Mouse (Mus musculus): ENCODE data around the gene Apof. TPM values are rescaled to one million over a fixed set of nuclear protein-coding genes. Genes with fewer than 3 reads are reported as not detected.

The Apof gene
- polyA plus RNA-seq, 1 experiment from 2014 or later = not detected

DNA sequence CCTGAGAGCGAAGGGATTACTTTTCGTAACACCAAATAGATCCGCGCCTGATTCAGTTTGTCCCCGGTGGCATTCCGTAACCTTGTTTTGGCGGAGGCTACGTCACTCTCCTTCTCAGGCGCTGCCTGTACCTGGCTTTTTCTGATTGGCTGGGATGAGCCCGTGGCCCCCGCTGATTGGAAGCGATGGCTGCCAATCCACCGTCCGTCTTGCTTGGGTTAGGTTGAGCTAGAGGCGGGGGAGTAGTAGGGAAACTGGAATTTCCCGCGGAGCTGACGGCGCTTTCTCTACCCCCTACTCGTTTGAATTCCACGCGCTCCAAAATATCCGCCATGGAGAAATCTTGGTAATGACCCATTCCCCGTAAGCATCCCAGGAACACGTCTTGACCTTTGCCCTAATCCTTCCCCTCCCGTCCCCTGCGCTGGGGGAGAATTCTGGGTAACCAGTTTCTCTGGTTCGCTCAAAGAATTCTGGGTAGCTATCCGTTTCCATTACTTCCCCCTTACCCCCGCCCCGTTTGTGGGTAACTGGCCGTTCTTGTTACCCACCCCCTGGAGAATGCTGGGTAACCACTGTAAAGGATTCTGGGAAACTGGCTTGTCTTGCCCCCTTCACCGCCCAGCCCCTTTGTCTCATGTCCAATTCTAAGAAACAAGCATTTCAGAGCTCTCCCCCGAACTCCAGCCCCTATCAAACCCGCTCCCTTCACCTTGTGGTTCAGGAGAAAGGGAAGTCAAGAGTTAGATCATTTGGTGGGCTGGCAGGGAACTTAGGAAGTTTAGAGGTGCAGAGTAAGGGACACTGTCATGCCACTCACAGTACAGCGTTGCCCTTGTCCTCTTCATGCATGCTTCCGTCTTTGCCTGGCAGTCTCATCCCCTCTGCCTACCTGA is 34.9 kb downstream of the Apof start, which contains the start of gene Pan2:
Gene Pan2, plus strand, starts transcription at position 210 of the 896 bp plus-strand sequence.
- H3K4me3 ChIP-seq (ENCODE audit: low read depth, low read length) = peak within 1 kb of the TSS; percentile 40
- DNase-seq (ENCODE audit: low spot score, missing footprints) = peak; percentile 100

DNA sequence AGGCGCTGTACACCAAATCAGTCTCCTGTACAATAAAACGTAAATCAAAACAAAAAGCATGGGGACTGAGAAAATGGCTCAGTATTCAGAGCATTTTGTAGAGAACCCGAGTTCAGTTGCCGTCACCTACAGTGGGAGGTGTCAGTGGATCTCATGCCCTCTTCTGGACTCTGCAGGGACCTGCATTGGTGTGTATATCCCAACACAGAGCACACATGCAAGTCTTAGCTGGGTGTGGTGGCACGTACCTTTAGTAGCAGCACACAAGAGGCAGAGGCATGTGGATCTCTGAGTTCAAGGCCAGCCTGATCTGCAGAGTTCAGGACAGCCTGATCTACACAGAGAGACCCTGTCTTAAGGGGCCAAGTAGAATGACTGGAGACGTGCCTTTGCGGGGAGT is 41.2 kb downstream of the Apof start:
- no peaks in the 10 kb centered on the region for H3K4me1 ChIP-seq (ENCODE audit: control insufficient read depth, insufficient read depth, low read length)
- H3K9ac ChIP-seq (ENCODE audit: low read length) = no peak overlapping the region
- no peaks in the 10 kb centered on the region for H3K27me3 ChIP-seq (ENCODE audit: control insufficient read depth, insufficient read depth, low read length)
- no peak for DNase-seq (ENCODE audit: low spot score, missing footprints)
- peaks cover 23% of the 10 kb centered on the region for H3K36me3 ChIP-seq (ENCODE audit: control insufficient read depth, insufficient read depth, low read length)
- no peak overlapping the region for H3K4me2 ChIP-seq
- WGBS = 92% methylated on average over 7 of the region's 7 CpGs
- ATAC-seq (ENCODE audit: low FRiP score) = no peak
- no peak overlapping the region for H3K27ac ChIP-seq (ENCODE audit: low read depth, low read length)
- no peak overlapping the region for H3K4me3 ChIP-seq (ENCODE audit: low read depth, low read length)
- H3K9me3 ChIP-seq (ENCODE audit: control insufficient read depth, low read length) = no peaks in the 10 kb centered on the region

More for the DNA sequence above, 34.9 kb downstream of the Apof start, which contains the start of gene Pan2:
- H3K36me3 ChIP-seq (ENCODE audit: control insufficient read depth, insufficient read depth, low read length) = peaks cover 3% of the 10 kb centered on the region; the same call in 1 of the 2 replicates
- H3K4me2 ChIP-seq = peak within 1 kb of the TSS; percentile 65
- peak within 1 kb of the TSS; percentile 76 for H3K9ac ChIP-seq (ENCODE audit: low read length)
- H3K27me3 ChIP-seq (ENCODE audit: control insufficient read depth, insufficient read depth, low read length) = no peaks in the 10 kb centered on the region
- peak; percentile 99 for ATAC-seq (ENCODE audit: low FRiP score)
- H3K4me1 ChIP-seq (ENCODE audit: control insufficient read depth, insufficient read depth, low read length) = peaks cover 11% of the 10 kb centered on the region
- no peaks in the 10 kb centered on the region for H3K9me3 ChIP-seq (ENCODE audit: control insufficient read depth, low read length)
- peak within 1 kb of the TSS; percentile 73 for H3K27ac ChIP-seq (ENCODE audit: low read depth, low read length)
- WGBS = 3% methylated on average over 37 of the region's 37 CpGs

DNA sequence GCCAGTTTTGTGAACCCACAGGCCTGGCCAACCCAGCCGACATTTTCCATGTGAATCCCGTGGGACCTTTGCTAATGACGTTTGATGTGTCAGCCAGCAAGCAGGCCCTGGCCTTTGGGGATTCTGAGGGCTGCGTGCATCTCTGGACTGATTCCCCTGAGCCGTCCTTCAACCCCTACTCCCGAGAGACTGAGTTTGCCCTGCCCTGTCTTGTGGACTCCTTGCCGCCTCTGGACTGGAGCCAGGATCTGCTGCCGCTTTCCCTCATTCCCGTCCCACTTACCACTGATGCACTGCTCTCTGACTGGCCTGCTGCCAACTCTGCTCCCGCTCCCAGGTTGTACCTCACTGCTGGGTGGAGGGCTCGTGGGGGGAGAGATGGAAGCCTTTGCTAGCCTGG is 41.7 kb downstream of the Apof start:
- Histone ChIP-seq H3K9ac (ENCODE audit: low read length) (no peak overlapping the region), H3K27me3 (ENCODE audit: control insufficient read depth, insufficient read depth, low read length) (no peaks in the 10 kb centered on the region), H3K4me1 (ENCODE audit: control insufficient read depth, insufficient read depth, low read length) (no peaks in the 10 kb centered on the region), H3K27ac (ENCODE audit: low read depth, low read length) (no peak overlapping the region), H3K4me2 (no peak overlapping the region), H3K36me3 (ENCODE audit: control insufficient read depth, insufficient read depth, low read length) (peaks cover 25% of the 10 kb centered on the region), H3K4me3 (ENCODE audit: low read depth, low read length) (no peak overlapping the region), H3K9me3 (ENCODE audit: control insufficient read depth, low read length) (no peaks in the 10 kb centered on the region)
- DNase-seq (ENCODE audit: low spot score, missing footprints) (peak; percentile 14), ATAC-seq (ENCODE audit: low FRiP score) (no peak)
- WGBS = 88% methylated on average over 11 of the region's 11 CpGs

DNA sequence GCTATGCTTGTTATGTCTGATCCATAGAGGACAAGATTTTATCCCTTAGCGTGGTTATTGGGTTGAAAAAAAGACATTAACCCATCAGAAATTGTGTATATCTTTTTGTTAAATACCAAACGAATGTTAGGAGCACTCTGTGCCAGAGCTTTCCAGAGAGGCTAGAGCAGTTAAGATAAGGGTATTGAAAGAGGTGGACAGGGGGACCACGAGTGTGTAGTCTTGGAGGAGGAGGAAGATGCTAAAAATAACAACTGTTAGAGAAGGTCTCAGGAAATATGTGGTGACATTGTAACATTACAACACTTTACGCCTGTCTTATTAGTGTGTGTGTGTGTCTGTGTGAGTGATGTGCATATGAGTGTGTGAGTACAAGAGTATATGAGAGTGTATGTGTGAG is 42.4 kb downstream of the Apof start:
- 95% methylated on average over 4 of the region's 4 CpGs for WGBS
- Histone ChIP-seq H3K4me2 (no peak overlapping the region), H3K9me3 (ENCODE audit: control insufficient read depth, low read length) (no peaks in the 10 kb centered on the region), H3K4me1 (ENCODE audit: control insufficient read depth, insufficient read depth, low read length) (no peaks in the 10 kb centered on the region), H3K27me3 (ENCODE audit: control insufficient read depth, insufficient read depth, low read length) (no peaks in the 10 kb centered on the region), H3K4me3 (ENCODE audit: low read depth, low read length) (no peak overlapping the region), H3K9ac (ENCODE audit: low read length) (no peak overlapping the region), H3K27ac (ENCODE audit: low read depth, low read length) (no peak overlapping the region), H3K36me3 (ENCODE audit: control insufficient read depth, insufficient read depth, low read length) (peaks cover 25% of the 10 kb centered on the region)
- ATAC-seq (ENCODE audit: low FRiP score) = no peak
- DNase-seq (ENCODE audit: low spot score, missing footprints) = no peak

DNA sequence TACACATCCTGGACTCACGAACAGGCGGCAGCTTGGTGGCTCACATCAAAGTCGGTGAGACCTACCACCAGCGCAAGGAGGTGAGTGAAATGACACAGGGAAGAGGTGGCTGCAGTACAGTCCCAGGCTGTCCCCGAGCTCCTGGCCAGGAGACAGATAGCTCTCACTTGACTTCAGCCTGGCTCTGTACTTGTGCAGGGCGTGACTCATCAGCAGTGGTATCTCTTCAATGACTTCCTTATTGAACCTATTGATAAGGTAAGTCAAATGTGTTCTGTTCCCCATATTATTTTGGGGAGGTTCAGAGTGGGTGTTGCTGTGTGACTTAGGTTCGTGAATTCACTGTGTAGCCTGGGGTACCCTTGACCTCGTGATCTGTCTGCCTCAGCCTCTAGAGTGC is 47.1 kb downstream of the Apof start:
- Histone ChIP-seq H3K4me1 (ENCODE audit: control insufficient read depth, insufficient read depth, low read length) (no peaks in the 10 kb centered on the region), H3K27ac (ENCODE audit: low read depth, low read length) (no peak overlapping the region), H3K36me3 (ENCODE audit: control insufficient read depth, insufficient read depth, low read length) (peaks cover 25% of the 10 kb centered on the region), H3K27me3 (ENCODE audit: control insufficient read depth, insufficient read depth, low read length) (no peaks in the 10 kb centered on the region), H3K4me3 (ENCODE audit: low read depth, low read length) (no peak overlapping the region), H3K4me2 (no peak overlapping the region), H3K9ac (ENCODE audit: low read length) (no peak overlapping the region), H3K9me3 (ENCODE audit: control insufficient read depth, low read length) (no peaks in the 10 kb centered on the region)
- no peak for ATAC-seq (ENCODE audit: low FRiP score)
- 95% methylated on average over 8 of the region's 8 CpGs for WGBS
- peak; percentile 19 for DNase-seq (ENCODE audit: low spot score, missing footprints)

Other genes with a start within 250 kb of the Apof start
- 915 and 936 TPM in 2 replicates for gene Naca, start 233.1 kb upstream of the Apof start, polyA plus RNA-seq (2014; fragmentation: Nextera tagmentation; extraction: Ambion mirVana)
- gene Ptges3, start 209.7 kb upstream of the Apof start, polyA plus RNA-seq (2014; fragmentation: Nextera tagmentation; extraction: Ambion mirVana) = 686 and 692 TPM in 2 replicates
- gene Atp5b, start 185.4 kb upstream of the Apof start, polyA plus RNA-seq (2014; fragmentation: Nextera tagmentation; extraction: Ambion mirVana) = 2,316 and 2,383 TPM in 2 replicates
- 20.2 and 21.0 TPM in 2 replicates for gene Baz2a, start 177.1 kb upstream of the Apof start, polyA plus RNA-seq (2014; fragmentation: Nextera tagmentation; extraction: Ambion mirVana)
- gene Rbms2, start 88.4 kb upstream of the Apof start, polyA plus RNA-seq (2014; fragmentation: Nextera tagmentation; extraction: Ambion mirVana) = 19.7 TPM in 2 replicates
- 0.72 and 0.82 TPM in 2 replicates for gene Gls2, start 74.2 kb upstream of the Apof start, polyA plus RNA-seq (2014; fragmentation: Nextera tagmentation; extraction: Ambion mirVana)
- gene Spryd4, start 56.9 kb upstream of the Apof start, polyA plus RNA-seq (2014; fragmentation: Nextera tagmentation; extraction: Ambion mirVana) = 25.7 and 27.5 TPM in 2 replicates
- gene Mip, start 42.8 kb upstream of the Apof start, polyA plus RNA-seq (2014; fragmentation: Nextera tagmentation; extraction: Ambion mirVana) = 0.12 TPM in 1 of 2 replicates, not detected in the other
- 48.1 and 52.5 TPM in 2 replicates for gene Timeless, start 36.6 kb upstream of the Apof start, polyA plus RNA-seq (2014; fragmentation: Nextera tagmentation; extraction: Ambion mirVana)
- gene Apon, start 14.6 kb upstream of the Apof start, polyA plus RNA-seq (2014; fragmentation: Nextera tagmentation; extraction: Ambion mirVana) = 0.22 and 0.57 TPM in 2 replicates
- 14.9 and 16.7 TPM in 2 replicates for gene Stat2, start 1.9 kb downstream of the Apof start, polyA plus RNA-seq (2014; fragmentation: Nextera tagmentation; extraction: Ambion mirVana)
- gene Il23a, start 30.1 kb downstream of the Apof start, polyA plus RNA-seq (2014; fragmentation: Nextera tagmentation; extraction: Ambion mirVana) = not detected in 2 replicates
- 37.2 and 37.5 TPM in 2 replicates for gene Pan2, start 34.7 kb downstream of the Apof start, polyA plus RNA-seq (2014; fragmentation: Nextera tagmentation; extraction: Ambion mirVana)
- gene Cnpy2, start 53.8 kb downstream of the Apof start, polyA plus RNA-seq (2014; fragmentation: Nextera tagmentation; extraction: Ambion mirVana) = 222 and 239 TPM in 2 replicates
- 236 and 248 TPM in 2 replicates for gene Cs, start 69.1 kb downstream of the Apof start, polyA plus RNA-seq (2014; fragmentation: Nextera tagmentation; extraction: Ambion mirVana)
- gene Coq10a, start 100.3 kb downstream of the Apof start, polyA plus RNA-seq (2014; fragmentation: Nextera tagmentation; extraction: Ambion mirVana) = 23.1 and 23.4 TPM in 2 replicates
- 7.5 and 8.6 TPM in 2 replicates for gene Ankrd52, start 108.4 kb downstream of the Apof start, polyA plus RNA-seq (2014; fragmentation: Nextera tagmentation; extraction: Ambion mirVana)
- not detected in 2 replicates for gene Slc39a5, start 132.6 kb downstream of the Apof start, polyA plus RNA-seq (2014; fragmentation: Nextera tagmentation; extraction: Ambion mirVana)
- 131 and 154 TPM in 2 replicates for gene Nabp2, start 142.8 kb downstream of the Apof start, polyA plus RNA-seq (2014; fragmentation: Nextera tagmentation; extraction: Ambion mirVana)
- 43.1 and 43.8 TPM in 2 replicates for gene Rnf41, start 143.0 kb downstream of the Apof start, polyA plus RNA-seq (2014; fragmentation: Nextera tagmentation; extraction: Ambion mirVana)
- gene Smarcc2, start 190.6 kb downstream of the Apof start, polyA plus RNA-seq (2014; fragmentation: Nextera tagmentation; extraction: Ambion mirVana) = 124 and 138 TPM in 2 replicates
- 683 and 746 TPM in 2 replicates for gene Myl6, start 225.5 kb downstream of the Apof start, polyA plus RNA-seq (2014; fragmentation: Nextera tagmentation; extraction: Ambion mirVana)
- 3.4 and 3.7 TPM in 2 replicates for gene Myl6b, start 230.0 kb downstream of the Apof start, polyA plus RNA-seq (2014; fragmentation: Nextera tagmentation; extraction: Ambion mirVana)